Mouse (Mus musculus): ENCODE results near the gene Ncor2. TPM values are rescaled to one million over a fixed set of nuclear protein-coding genes. Genes with fewer than 3 reads are reported as not detected.

Gene Ncor2
- polyA plus RNA-seq, 1 experiment, result 31.3 TPM

- no peak for DNase-seq (ENCODE audit: low read depth)
Measured at GRCm38 (mm10) chr5:125021298-125021697, 157.7 kb downstream of the Ncor2 start.

GRCm38 (mm10) chr5:125019099-125019498 lies 159.9 kb downstream of the Ncor2 start:
- no peak for DNase-seq (ENCODE audit: low read depth)

GRCm38 (mm10) chr5:125017332-125017731 lies 161.7 kb downstream of the Ncor2 start:
- DNase-seq (ENCODE audit: low read depth), result no peak

GRCm38 (mm10) chr5:125016421-125017242 lies 162.4 kb downstream of the Ncor2 start:
- no peak for DNase-seq (ENCODE audit: low read depth)

- DNase-seq (ENCODE audit: low read depth), result no peak
Measured at GRCm38 (mm10) chr5:125015576-125015975, 163.4 kb downstream of the Ncor2 start.

GRCm38 (mm10) chr5:125015066-125015465 lies 164.0 kb downstream of the Ncor2 start:
- no peak for DNase-seq (ENCODE audit: low read depth)

- no peak for DNase-seq (ENCODE audit: low read depth)
Measured at GRCm38 (mm10) chr5:125014497-125014896, 164.5 kb downstream of the Ncor2 start.

- DNase-seq (ENCODE audit: low read depth), result no peak
Measured at GRCm38 (mm10) chr5:125011628-125012027, 167.4 kb downstream of the Ncor2 start.

- DNase-seq (ENCODE audit: low read depth), result no peak
Measured at GRCm38 (mm10) chr5:125011166-125011565, 167.9 kb downstream of the Ncor2 start.

- DNase-seq (ENCODE audit: low read depth), result no peak
Measured at GRCm38 (mm10) chr5:125006896-125007295, 172.1 kb downstream of the Ncor2 start.

- no peak for DNase-seq (ENCODE audit: low read depth)
Measured at GRCm38 (mm10) chr5:125005871-125006652, 173.0 kb downstream of the Ncor2 start.

- DNase-seq (ENCODE audit: low read depth), result no peak
Measured at GRCm38 (mm10) chr5:125003873-125004255, 175.2 kb downstream of the Ncor2 start.

GRCm38 (mm10) chr5:125002969-125003872 lies 175.8 kb downstream of the Ncor2 start, which contains the start of gene Rflna:
Rflna (plus strand) TSS chr5:125003221.
- no peak for DNase-seq (ENCODE audit: low read depth)

GRCm38 (mm10) chr5:125000756-125001250 lies 178.2 kb downstream of the Ncor2 start:
- DNase-seq (ENCODE audit: low read depth), result no peak

GRCm38 (mm10) chr5:124997913-124998312 lies 181.1 kb downstream of the Ncor2 start:
- DNase-seq (ENCODE audit: low read depth), result no peak

- DNase-seq (ENCODE audit: low read depth), result no peak
Measured at GRCm38 (mm10) chr5:124996816-124997215, 182.2 kb downstream of the Ncor2 start.

GRCm38 (mm10) chr5:124992891-124993290 lies 186.1 kb downstream of the Ncor2 start:
- DNase-seq (ENCODE audit: low read depth), result no peak

- DNase-seq (ENCODE audit: low read depth), result no peak
Measured at GRCm38 (mm10) chr5:124992323-124992722, 186.7 kb downstream of the Ncor2 start.

- no peak for DNase-seq (ENCODE audit: low read depth)
Measured at GRCm38 (mm10) chr5:124989724-124990123, 189.3 kb downstream of the Ncor2 start.

- DNase-seq (ENCODE audit: low read depth), result no peak
Measured at GRCm38 (mm10) chr5:124986656-124987055, 192.4 kb downstream of the Ncor2 start.

GRCm38 (mm10) chr5:124986222-124986621 lies 192.8 kb downstream of the Ncor2 start:
- no peak for DNase-seq (ENCODE audit: low read depth)

- no peak for DNase-seq (ENCODE audit: low read depth)
Measured at GRCm38 (mm10) chr5:124969790-124970189, 209.2 kb downstream of the Ncor2 start.

Data from gonadal fat pad, adult 2 months (tissue).